Mouse (Mus musculus) testis, adult 2 months (tissue): ENCODE data around the gene Vmn1r23.

Source experiments
- CTCF ChIP-seq: fragments of 200-500 bp; IDR thresholded peaks from 2 replicates; pipeline ENCODE4 v1.5.1; 2012; ENCODE audit warnings: low read depth, mild to moderate bottlenecking, inconsistent platforms, low read length, moderate library complexity; ENCODE audit not compliant: control insufficient read depth, insufficient read depth, insufficient replicate concordance
- POLR2A ChIP-seq: fragments of 200-500 bp; IDR thresholded peaks from 2 replicates; pipeline ENCODE4 v1.6.1; 2012; ENCODE audit warnings: low read depth, mild to moderate bottlenecking, inconsistent platforms, low read length, moderate library complexity; ENCODE audit not compliant: control insufficient read depth

- TF ChIP-seq POLR2A (no peak), CTCF (no peak)
Observed at GRCm38 (mm10) chr6:57926738-57927137, at the start of gene Vmn1r23.
